Mouse (Mus musculus) heart, adult 2 months (tissue): Measurements from ENCODE around the gene Ttc39b.

ENCODE experiments used
- CTCF ChIP-seq: fragments of 200-600 bp; IDR thresholded peaks from 2 replicates; pipeline ENCODE4 v1.8.1; 2022; ENCODE audit warnings: antibody characterized with exemption, mild to moderate bottlenecking, moderate library complexity
- POLR2A ChIP-seq: fragments of 200-500 bp; IDR thresholded peaks from 2 replicates; pipeline ENCODE4 v1.6.1; 2011; ENCODE audit warnings: mild to moderate bottlenecking, low read depth, low read length, control low read depth; ENCODE audit not compliant: insufficient read depth

DNA sequence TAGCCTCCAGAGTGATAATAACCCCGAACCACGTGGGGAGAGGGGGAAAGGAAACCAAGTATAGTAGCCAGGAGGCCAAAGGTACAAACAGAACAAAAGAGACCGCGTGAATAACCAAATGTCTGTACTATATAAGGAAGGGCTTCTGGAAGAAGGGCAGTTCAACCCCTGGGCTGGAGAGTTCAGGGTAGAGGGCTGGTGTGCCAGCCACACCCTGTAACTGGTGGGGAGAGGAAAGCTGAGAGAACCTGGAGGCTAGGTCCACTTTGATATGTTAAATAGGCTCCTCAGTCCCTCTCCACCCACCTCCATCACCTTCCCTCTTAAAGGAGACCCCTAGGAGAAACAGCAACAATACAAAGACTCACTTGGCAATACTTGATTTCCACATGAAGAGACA, 5.6 kb upstream of the Ttc39b start:
- TF ChIP-seq CTCF (no peak), POLR2A (no peak)
